Mouse (Mus musculus): ENCODE results near the gene Bcar3. TPM values are rescaled to one million over a fixed set of nuclear protein-coding genes. Genes with fewer than 3 reads are reported as not detected.

Gene Bcar3
- total RNA-seq, 2 experiments from 2014 or later = 16.1 TPM

GRCm38 (mm10) chr3:122484301-122484700 lies 190.4 kb downstream of the Bcar3 start:
- intact Hi-C loops (cut with DNase I) = no loop called here
- DNase-seq (ENCODE audit: low spot score in 2 of 2) = no peak

GRCm38 (mm10) chr3:122485699-122486098 lies 191.8 kb downstream of the Bcar3 start:
- intact Hi-C loops (cut with DNase I) = no loop called here
- DNase-seq (ENCODE audit: low spot score in 2 of 2) = peak in 1 of 2 experiments; percentile 84

- DNase-seq (ENCODE audit: low spot score in 2 of 2) = no peak
- intact Hi-C loops (cut with DNase I) = no loop called here
Observed at GRCm38 (mm10) chr3:122486193-122486592, 192.3 kb downstream of the Bcar3 start.

- intact Hi-C loops (cut with DNase I) = no loop called here
- DNase-seq (ENCODE audit: low spot score in 2 of 2) = no peak
Observed at GRCm38 (mm10) chr3:122488051-122488754, 194.3 kb downstream of the Bcar3 start.

- DNase-seq (ENCODE audit: low spot score in 2 of 2) = peak in 1 of 2 experiments; percentile 94
- intact Hi-C loops (cut with DNase I) = no loop called here
Observed at GRCm38 (mm10) chr3:122490574-122490973, 196.6 kb downstream of the Bcar3 start.

GRCm38 (mm10) chr3:122492006-122492405 lies 198.1 kb downstream of the Bcar3 start:
- DNase-seq (ENCODE audit: low spot score in 2 of 2) = no peak
- intact Hi-C loops (cut with DNase I) = no loop called here

- DNase-seq (ENCODE audit: low spot score in 2 of 2) = peak in 1 of 2 experiments; percentile 51
- intact Hi-C loops (cut with DNase I) = no loop called here
Observed at GRCm38 (mm10) chr3:122492872-122493615, 199.1 kb downstream of the Bcar3 start.

GRCm38 (mm10) chr3:122494764-122495163 lies 200.8 kb downstream of the Bcar3 start:
- DNase-seq (ENCODE audit: low spot score in 2 of 2) = no peak
- intact Hi-C loops (cut with DNase I) = no loop called here

- intact Hi-C loops (cut with DNase I) = no loop called here
- no peak for DNase-seq (ENCODE audit: low spot score in 2 of 2)
Observed at GRCm38 (mm10) chr3:122497871-122498270, 203.9 kb downstream of the Bcar3 start.

GRCm38 (mm10) chr3:122498528-122498927 lies 204.6 kb downstream of the Bcar3 start:
- no peak for DNase-seq (ENCODE audit: low spot score in 2 of 2)
- intact Hi-C loops (cut with DNase I) = no loop called here

- DNase-seq (ENCODE audit: low spot score in 2 of 2) = no peak
- intact Hi-C loops (cut with DNase I) = no loop called here
Observed at GRCm38 (mm10) chr3:122499647-122500046, 205.7 kb downstream of the Bcar3 start.

GRCm38 (mm10) chr3:122500929-122501328 lies 207.0 kb downstream of the Bcar3 start:
- DNase-seq (ENCODE audit: low spot score in 2 of 2) = no peak
- intact Hi-C loops (cut with DNase I) = no loop called here

- intact Hi-C loops (cut with DNase I) = no loop called here
- peak; percentile 55 to 91 for DNase-seq (ENCODE audit: low spot score in 2 of 2)
Observed at GRCm38 (mm10) chr3:122506343-122506916, 212.5 kb downstream of the Bcar3 start.

- no peak for DNase-seq (ENCODE audit: low spot score in 2 of 2)
- intact Hi-C loops (cut with DNase I) = loop anchor here (2.0 kb wide), 1 partner anchor 131 kb away; no protein-coding TSS in a partner anchor
Observed at GRCm38 (mm10) chr3:122507826-122508225, 213.9 kb downstream of the Bcar3 start.

GRCm38 (mm10) chr3:122509084-122509483 lies 215.1 kb downstream of the Bcar3 start:
- intact Hi-C loops (cut with DNase I) = loop anchor here (2.0 kb wide), 1 partner anchor 130 kb away; no protein-coding TSS in a partner anchor
- peak in 1 of 2 experiments; percentile 56 for DNase-seq (ENCODE audit: low spot score in 2 of 2)

- DNase-seq (ENCODE audit: low spot score in 2 of 2) = no peak
- intact Hi-C loops (cut with DNase I) = loop anchor here (2.0 kb wide), 1 partner anchor 129 kb away; no protein-coding TSS in a partner anchor
Observed at GRCm38 (mm10) chr3:122509534-122510239, 215.8 kb downstream of the Bcar3 start.

GRCm38 (mm10) chr3:122510240-122510750 lies 216.4 kb downstream of the Bcar3 start:
- no peak for DNase-seq (ENCODE audit: low spot score in 2 of 2)
- intact Hi-C loops (cut with DNase I) = no loop called here

GRCm38 (mm10) chr3:122510932-122511331 lies 217.0 kb downstream of the Bcar3 start:
- DNase-seq (ENCODE audit: low spot score in 2 of 2) = no peak
- intact Hi-C loops (cut with DNase I) = no loop called here

GRCm38 (mm10) chr3:122511721-122512619 lies 218.0 kb downstream of the Bcar3 start:
- intact Hi-C loops (cut with DNase I) = no loop called here

More at GRCm38 (mm10) chr3:122511721-122512619, 218.0 kb downstream of the Bcar3 start:
- no peak for DNase-seq (ENCODE audit: low spot score in 2 of 2)
